Mouse (Mus musculus): ENCODE data around the gene Msh5. TPM values are rescaled to one million over a fixed set of nuclear protein-coding genes. Genes with fewer than 3 reads are reported as not detected.
"Not testable (repeated sequence)": the region's sequence is repeated elsewhere in the genome, so short reads cannot be mapped to it uniquely, and the experiment has no call there.

The Msh5 gene
- polyA plus RNA-seq, 1 experiment = 2.0 TPM

DNA sequence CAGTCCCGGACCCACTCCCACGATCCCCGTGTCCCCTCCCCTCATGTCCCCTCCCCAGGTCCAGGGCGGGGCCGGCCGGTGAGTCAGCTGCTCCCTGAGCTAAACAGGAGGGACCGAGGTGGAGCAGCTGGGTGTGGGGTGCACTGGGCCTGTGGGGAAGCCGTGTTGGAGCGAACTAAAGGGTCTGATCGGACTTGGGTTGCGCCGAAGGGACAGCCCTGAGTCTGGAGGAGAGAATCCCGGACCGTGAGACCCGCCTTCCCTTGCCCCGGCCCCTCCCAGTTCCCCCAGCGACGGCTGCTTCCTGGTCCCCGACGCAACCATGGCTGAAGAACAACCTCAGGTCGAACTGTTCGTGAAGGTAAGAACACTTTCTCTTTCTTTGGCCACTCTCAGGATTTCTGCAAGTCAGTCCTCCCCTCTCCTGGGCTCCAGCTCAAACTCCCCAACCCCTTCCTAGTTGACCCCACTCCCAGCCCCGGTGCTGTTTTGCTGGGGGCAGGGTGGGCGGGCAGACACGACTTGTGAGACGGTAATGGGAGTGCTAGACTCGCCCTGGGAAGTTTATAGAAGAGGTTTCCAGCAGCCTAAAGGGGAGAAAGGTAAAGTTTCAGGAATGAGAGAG lies 3.7 kb upstream of the Msh5 start:
- no peak for DNase-seq (ENCODE audit: low read depth, low spot score)
- 2% methylated on average over 27 of the region's 27 CpGs for WGBS

DNA sequence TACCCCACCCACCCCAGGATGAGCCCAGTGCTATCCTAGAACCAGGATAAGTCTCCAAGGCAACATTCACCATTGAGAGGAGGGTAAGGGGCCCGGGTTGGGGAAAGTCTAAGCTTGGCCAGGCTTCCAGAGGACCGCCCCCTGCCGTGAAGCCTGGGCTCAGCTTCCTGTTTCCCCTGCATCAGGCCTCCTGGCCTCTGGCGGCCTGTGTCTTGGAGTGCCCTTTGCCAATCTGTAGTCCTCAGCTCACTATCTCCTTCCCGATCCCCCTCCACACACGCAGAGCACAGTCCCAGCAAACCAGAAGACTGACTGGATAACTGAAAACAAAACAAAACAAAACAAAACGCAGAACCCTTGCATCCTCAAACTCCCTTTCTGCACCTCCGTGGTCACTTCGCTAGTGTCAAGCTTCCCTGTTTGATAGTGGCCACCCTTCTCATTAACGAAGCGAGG lies 3.0 kb upstream of the Msh5 start, which contains the start of gene Clic1:
Clic1 (plus strand) TSS at position 406 of the 456 bp plus-strand sequence.
- 2% methylated on average over 11 of the region's 11 CpGs for WGBS
- no peak for DNase-seq (ENCODE audit: low read depth, low spot score)

DNA sequence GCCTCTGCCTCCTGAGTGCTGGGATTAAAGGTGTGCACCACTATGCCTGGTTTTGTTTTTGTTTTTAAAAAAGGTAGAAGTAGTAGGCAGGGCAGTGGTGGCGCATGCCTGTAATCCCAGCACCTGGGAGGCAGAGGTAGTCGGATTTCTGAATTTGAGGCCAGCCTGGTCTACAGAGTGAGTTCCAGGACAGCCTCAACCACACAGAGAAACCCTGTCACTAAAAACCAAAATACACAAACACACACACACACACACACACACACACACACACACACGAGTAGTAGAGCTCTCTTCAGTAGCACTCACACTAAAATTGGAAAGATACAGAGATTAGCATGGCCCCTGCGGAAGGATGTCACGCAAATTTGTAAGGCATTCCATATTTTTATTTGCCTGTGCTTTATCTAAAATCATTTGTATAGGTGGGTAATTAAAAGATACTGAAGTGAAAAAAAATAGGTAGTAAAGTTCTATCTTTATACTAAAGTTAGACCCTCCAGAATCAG lies 2.4 kb upstream of the Msh5 start:
- DNase-seq (ENCODE audit: low read depth, low spot score) = no peak
- 50% methylated on average over 5 of the region's 5 CpGs for WGBS

DNA sequence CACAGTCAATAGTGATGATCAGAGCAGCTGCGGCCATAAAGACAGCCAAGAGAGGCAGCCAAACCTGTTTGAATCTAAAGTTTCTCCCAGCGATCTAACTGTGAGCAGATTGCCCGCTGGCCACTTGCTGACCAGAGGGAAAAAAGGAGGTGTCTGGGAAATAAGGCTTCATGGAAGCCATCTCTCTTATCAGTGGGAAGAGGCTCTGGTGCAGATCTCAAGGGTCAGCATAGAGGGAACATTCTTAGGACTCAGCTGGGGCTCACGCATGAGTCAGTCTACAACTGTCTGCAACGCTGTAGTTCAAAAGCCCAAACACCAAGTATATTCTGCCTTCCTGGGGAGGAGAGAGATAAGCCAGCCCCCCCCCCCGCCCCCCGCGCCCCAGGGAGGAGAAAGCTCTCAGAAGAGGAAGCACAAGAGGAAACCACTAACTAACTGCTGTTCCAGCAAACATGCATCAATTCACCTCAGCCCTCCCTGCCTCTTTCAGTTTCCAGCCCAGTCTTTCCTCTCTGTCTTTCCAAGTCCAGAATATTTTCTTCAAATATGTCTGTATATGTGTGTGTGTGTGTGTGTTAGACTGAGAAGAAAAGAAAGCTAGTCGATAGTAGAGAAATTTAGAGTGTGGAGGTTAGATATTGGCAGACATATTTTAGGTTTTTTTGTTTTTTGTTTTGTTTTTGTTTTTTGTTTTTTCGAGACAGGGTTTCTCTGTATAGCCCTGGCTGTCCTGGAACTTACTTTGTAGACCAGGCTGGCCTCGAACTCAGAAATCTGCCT lies 1.8 kb upstream of the Msh5 start:
- 13% methylated on average over 11 of the region's 11 CpGs for WGBS
- no peak for DNase-seq (ENCODE audit: low read depth, low spot score)

DNA sequence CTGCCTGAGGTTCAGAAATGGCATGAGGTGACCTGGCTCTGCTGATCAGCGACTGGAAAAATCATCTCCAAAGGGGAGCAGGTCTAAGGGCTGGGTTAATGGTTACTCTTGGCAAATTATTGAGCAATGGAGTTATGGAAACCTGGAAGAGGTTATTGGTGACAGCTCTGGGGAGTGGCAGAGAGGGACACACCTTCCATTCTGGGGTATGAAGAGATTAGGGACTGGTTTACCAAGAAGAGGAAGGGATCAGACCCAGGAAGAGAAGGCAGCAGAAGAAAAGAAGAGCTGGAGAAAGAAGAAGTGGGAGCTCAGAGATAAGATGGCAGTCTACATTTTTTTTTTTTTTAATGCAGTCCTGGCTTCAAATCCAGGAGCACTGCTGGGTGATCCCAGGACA lies 1.1 kb upstream of the Msh5 start:
- DNase-seq (ENCODE audit: low read depth, low spot score) = no peak
- 9% methylated on average over 1 of the region's 1 CpGs for whole genome bisulfite sequencing

DNA sequence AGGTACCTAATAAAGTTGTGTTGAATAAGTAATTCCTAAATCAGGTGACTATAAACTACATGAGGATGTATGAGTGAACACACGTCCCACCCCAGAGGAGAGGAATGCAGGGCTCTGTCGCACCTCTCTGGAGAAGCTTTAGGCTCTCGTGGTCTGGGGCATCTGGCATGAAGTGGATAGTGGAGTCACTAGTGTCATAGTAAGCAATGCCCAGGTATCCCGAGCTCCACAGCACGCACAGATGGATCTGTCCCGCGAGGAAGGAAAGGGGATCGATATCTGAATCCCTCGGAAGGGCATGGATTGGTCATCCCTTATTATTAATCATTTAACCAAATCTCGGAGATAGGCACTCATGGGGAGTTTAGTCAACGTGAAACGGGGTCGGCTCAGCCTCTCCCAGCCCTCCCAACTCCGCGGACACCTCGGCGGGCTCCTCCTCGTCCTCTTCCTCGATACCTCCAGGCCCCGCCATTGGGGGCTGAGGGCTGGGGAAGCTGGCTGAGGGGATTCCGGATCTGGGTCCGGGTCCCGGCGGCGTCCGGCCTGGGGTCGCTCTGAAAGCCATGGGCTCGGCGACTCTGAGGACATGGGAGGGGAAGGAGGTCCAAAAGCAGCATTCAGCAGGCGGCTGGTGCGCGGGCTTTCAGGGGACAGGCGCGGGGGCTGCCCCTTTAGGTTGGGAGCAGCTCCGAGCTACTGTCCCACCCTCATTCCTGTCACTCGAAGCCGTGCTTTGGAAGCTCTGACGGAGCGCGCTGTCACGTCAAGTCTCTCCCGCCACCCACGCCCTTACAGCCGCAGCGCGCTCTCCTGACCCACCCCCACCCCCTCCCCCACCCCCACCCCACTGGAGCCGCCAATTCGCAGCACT lies 501 bp downstream of the Msh5 start:
- DNase-seq (ENCODE audit: low read depth, low spot score) = no peak

DNA sequence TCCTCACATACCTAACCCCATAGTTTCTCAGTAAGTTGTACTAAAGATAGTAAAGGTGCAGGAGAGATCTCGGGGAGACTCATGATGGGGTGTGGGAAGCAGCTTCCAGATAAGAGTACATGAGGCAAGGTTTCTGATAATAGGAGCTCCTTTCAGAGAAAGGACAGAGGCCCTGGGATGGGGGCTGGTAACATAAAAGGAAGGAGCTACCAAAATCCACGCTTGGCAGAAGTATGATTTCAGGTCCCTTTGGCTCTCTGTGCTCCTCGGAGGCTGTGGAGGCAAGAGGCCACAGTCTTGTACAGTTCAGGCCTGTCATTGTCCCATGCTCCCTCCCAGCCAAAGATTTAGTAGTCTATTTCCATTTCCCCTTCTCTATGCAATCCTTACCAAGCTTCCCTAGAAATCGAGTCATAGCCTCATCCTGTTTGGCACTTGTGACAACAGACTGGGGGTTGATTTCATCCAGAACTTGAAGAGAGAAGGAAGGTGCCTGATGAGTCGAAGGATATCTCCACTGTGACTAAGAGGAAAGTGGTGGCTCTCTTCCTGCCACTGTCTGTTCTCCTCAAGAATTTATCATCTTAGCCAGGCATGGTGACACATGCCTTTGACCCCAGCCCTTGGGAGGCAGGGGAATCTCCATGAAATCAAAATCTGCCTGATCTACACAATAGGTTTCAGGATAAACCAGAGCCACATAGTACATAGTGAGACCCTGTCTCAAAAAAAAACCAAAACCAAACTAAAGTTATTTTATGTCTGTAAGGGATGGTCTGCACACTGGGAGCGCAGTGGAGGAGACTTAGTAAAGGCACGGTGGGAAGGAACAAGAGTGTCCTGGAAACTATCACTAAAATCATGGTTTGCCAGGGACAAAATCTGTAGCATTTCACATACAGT lies 1.4 kb downstream of the Msh5 start:
- WGBS = 78% methylated on average over 7 of the region's 7 CpGs
- DNase-seq (ENCODE audit: low read depth, low spot score) = no peak

More for the DNA sequence above, 501 bp downstream of the Msh5 start:
- WGBS = 4% methylated on average over 48 of the region's 48 CpGs

DNA sequence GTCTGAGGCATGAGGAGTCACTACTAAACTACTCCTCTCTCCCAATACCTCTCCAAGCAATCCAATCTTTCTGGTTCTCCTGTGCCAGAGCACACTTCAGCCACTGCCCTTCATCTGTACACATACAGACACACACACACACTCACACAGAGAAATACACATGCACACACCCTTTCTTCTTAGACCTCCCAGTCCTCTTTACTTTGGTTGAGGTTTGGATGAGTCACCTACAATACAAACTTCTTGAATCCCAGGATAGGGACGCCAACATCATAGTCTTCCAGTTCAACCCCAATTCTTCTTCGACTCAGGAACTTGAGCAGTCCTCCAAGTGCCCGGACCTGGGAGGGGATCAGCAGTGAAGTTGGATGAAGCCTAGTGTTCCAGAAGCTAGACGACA lies 2.8 kb downstream of the Msh5 start:
- no peak for DNase-seq (ENCODE audit: low read depth, low spot score)
- 45% methylated on average over 4 of the region's 4 CpGs for WGBS

DNA sequence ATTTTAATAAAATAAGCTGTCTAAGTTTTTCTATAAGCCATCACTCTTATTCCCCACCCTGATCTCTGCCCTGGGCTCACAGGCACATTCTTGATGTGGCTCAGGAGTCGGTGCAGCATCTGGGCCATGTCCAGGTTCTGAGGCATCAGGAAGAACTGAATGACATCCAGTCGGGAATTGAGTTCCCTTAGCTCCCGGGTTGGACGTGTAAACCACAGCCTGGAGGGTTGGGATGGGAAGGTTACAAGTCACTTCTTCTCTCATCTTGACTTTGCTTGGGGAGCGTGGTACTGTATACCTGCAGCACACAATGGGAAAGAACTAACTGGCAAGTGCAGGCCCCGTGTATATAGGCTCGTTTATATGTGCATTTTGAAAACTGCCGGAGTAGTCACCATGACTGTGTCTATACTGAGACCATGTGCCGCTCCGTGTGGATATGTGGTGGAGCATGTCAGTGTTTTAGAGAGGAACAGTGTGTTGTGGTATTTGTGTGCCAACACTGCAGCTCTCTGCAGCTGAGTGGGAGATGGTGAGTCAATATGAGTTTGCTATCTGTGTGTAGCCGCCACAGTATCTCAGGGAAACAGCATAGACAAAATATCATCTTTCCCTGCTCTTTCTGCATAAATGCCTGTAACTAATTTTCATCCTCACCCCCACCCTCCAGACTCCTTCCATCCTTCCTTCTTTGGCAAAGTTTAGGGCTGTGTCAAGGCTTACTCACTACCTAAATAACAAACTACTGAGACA lies 7.2 kb downstream of the Msh5 start:
- 89% methylated on average over 11 of the region's 11 CpGs for WGBS

DNA sequence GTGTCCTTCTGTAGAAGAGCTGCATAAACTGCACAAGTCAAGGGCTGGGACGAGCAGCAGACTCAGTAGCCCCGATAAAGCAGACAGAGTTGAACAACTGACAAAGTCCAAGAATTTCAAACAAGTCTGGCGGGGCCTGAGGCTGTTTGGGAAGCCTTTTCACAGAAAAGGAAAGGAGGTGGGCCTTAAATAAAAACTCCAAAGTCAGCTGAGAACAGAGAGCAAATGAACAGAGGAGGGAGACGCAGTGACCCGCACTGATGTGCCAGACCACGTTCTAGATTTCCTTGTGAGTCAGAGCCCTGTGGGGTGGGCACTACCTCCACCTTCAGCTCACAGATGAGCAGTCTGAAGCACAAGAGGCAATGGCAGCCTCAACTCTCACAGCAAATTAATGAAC lies 11.6 kb downstream of the Msh5 start:
- DNase-seq (ENCODE audit: low read depth, low spot score) = no peak
- 53% methylated on average over 6 of the region's 6 CpGs for WGBS

More for the DNA sequence above, 7.2 kb downstream of the Msh5 start:
- no peak for DNase-seq (ENCODE audit: low read depth, low spot score)

DNA sequence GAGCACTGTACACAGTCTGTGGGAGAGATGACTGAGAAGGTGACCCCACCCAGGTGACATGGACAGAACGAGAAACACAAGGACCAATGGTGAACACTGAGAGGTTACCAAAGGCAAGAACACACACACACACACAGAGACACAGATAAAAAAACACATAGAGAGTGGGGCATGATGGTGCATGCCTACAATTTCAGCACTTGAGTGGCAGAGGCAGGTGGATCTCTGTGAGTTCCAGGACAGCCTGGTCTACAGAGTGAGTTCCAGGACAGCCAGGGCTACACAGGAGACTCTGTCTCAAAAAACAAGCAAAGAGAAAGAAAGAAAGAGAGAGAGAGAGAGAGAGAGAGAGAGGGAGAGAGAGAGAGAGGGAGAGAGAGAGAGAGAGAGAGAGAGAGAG lies 12.8 kb downstream of the Msh5 start:
- not testable (repeated sequence) for DNase-seq (ENCODE audit: low read depth, low spot score)
- WGBS = 47% methylated on average over 1 of the region's 1 CpGs

DNA sequence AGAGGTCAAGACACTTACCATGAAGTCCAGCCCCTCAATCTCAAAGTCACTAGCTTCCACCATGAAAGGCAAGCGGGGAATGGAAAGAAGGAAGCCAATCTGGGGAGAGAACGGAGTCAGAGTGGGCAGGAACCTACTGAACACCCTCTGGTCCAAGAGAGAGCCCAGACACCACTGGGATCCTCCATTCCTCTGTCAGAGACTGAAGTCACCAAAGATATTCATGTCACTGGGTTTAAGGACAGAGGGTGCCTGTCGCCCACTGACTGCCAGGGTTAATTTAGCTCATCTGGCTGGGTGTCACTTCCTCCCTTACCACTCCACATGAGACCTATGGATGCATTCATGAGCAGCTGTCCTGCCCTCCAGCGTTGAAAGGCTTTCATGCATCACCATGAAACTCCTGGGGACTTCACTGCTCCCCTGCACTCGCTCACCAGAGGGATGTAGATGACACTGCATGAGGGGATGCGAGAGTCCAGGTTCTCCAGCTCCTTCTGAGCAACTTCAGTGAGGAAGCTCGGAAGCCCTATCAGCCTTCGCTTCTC lies 14.1 kb downstream of the Msh5 start:
- WGBS = 72% methylated on average over 8 of the region's 8 CpGs
- DNase-seq (ENCODE audit: low read depth, low spot score) = no peak

DNA sequence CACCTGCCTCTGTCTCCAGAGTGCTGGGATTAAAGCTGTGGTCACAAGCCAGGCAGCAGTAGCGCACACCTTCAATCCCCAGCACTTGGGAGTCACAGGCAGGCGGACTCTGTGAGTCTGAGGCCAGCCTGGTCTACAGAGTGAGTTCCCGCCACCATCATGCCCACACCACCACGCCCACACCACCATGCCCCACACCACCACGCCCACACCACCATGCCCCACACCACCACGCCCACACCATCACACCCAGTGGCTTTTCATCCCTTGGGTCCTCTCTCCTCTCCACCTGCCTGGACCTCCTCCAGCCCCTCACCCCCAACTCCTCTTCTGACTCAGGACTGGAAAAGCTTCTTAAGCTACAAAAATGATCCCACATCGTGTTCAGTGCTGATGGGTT lies 14.7 kb downstream of the Msh5 start:
- 68% methylated on average over 7 of the region's 7 CpGs for WGBS

DNA sequence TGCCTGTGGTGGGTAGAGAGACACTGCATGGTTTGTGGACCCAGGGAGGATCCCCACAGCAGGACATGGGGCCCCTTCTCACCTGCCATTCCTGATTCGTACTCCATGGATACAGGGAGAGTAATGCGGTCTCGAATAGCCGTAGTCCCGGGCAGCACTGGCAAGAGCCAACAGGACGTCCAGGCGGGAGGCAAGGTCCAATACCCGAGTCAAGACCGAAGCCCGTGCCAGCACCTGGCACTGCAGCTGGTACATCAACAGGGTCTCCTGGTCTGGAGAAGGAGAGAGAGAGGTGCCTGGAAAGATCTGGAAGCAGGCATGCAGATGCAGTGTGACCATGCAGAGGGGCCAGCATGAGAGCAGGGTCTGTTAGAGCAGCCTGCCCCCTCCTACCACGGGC lies 15.3 kb downstream of the Msh5 start:
- no peak for DNase-seq (ENCODE audit: low read depth, low spot score)
- WGBS = 87% methylated on average over 11 of the region's 11 CpGs

More for the DNA sequence above, 14.7 kb downstream of the Msh5 start:
- no peak for DNase-seq (ENCODE audit: low read depth, low spot score)

DNA sequence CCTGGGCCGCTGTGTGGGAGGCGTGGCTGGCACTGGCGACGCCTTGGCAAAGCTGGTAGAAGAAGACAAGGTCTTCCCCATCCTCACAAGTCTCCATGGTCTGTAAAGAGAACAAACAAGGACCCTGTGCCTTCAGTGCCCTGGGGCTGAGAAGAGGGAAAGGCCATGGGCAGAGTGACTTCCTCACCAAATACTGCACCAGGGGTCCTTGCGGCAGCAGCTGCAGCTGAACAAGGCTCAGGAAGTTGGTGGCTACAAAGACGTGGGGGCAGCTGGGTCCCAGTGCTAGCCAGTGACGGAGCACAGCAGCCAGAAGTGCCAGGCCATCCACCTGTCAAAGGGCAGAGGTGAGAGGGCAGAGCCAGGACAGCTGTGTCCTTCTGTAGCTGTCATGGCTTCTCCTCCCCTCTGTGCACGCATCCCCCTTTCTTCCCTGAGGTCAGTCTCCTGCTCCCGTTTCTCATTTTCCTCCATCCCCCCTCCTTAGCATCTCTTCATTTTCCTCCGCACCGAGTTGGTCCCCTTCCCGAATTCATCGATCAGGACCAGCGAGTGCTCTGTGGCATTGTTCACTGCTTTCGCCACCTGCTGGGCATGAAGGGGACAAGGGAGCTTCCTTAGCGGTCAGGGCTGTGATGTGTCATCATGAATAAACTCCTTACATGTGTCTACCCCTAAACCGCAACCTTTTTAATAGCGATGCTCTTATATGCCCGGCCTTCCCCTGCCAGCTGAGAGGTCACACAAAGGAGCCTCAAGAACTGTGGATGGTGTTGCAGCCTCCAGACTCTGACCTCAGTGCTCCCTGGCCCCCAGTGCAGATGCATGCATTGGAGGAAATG lies 16.6 kb downstream of the Msh5 start:
- WGBS = 42% methylated on average over 19 of the region's 19 CpGs
- no peak for DNase-seq (ENCODE audit: low read depth, low spot score)

DNA sequence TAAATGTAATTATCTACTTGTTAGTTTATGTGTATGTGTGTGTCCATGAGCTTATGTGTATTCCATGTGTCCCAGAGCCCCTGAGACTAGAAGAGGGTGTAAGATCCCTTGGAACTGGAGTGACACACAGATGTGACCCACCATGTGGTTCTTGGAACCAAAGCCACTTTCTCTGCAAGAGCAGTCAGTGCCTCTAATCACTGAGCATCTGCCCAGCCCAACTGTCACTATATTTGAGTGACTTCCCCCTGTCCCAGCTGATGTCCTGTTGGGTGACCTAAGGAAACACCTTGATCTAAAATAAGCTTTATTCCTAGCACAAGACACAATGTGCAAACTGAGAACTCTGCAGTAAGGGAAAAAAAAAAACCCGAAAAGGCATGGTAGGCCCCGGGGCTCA lies 18.2 kb downstream of the Msh5 start:
- 90% methylated on average over 2 of the region's 2 CpGs for WGBS
- no peak for DNase-seq (ENCODE audit: low read depth, low spot score)

Data from large intestine, adult 2 months (tissue).